Mouse (Mus musculus): ENCODE results near the gene Trim9. TPM values are rescaled to one million over a fixed set of nuclear protein-coding genes. Genes with fewer than 3 reads are reported as not detected.

Trim9 gene
- polyA plus RNA-seq, 1 experiment from 2014 or later: 0.89 TPM

- no peak for ATAC-seq (ENCODE audit: borderline replicate concordance, extremely low read depth, low FRiP score, low TSS enrichment)
- 32% methylated on average over 4 of the region's 4 CpGs for WGBS
- H3K9me3 ChIP-seq: no peaks in the 10 kb centered on the region
- H3K27me3 ChIP-seq: no peaks in the 10 kb centered on the region
- peaks cover 36% of the 10 kb centered on the region for H3K4me1 ChIP-seq
- H3K36me3 ChIP-seq: peaks cover 27% of the 10 kb centered on the region
- H3K27ac ChIP-seq: no peak overlapping the region
- H3K4me3 ChIP-seq: no peak overlapping the region
- H3K4me2 ChIP-seq: no peak overlapping the region
- H3K9ac ChIP-seq: no peak overlapping the region
These were observed 124.1 kb downstream of the Trim9 start for GRCm38 (mm10) chr12:70223331-70223730.

- Histone ChIP-seq H3K27ac (no peak overlapping the region), H3K9me3 (no peaks in the 10 kb centered on the region), H3K4me3 (no peak overlapping the region), H3K36me3 (peaks cover 29% of the 10 kb centered on the region), H3K9ac (no peak overlapping the region), H3K27me3 (no peaks in the 10 kb centered on the region), H3K4me1 (peaks cover 26% of the 10 kb centered on the region), H3K4me2 (no peak overlapping the region)
- no peak for ATAC-seq (ENCODE audit: borderline replicate concordance, extremely low read depth, low FRiP score, low TSS enrichment)
- 70% methylated on average over 5 of the region's 5 CpGs for WGBS
These were observed 126.0 kb downstream of the Trim9 start for GRCm38 (mm10) chr12:70221425-70221824.

- ATAC-seq (ENCODE audit: borderline replicate concordance, extremely low read depth, low FRiP score, low TSS enrichment): no peak
- H3K4me1 ChIP-seq: peaks cover 11% of the 10 kb centered on the region
- no peak overlapping the region for H3K27ac ChIP-seq
- no peak overlapping the region for H3K9ac ChIP-seq
- no peak overlapping the region for H3K4me2 ChIP-seq
- H3K27me3 ChIP-seq: no peaks in the 10 kb centered on the region
- no peak overlapping the region for H3K4me3 ChIP-seq
- 70% methylated on average over 8 of the region's 8 CpGs for WGBS
- H3K36me3 ChIP-seq: peaks cover 33% of the 10 kb centered on the region
- no peaks in the 10 kb centered on the region for H3K9me3 ChIP-seq
These were observed 128.4 kb downstream of the Trim9 start for GRCm38 (mm10) chr12:70218795-70219540.

GRCm38 (mm10) chr12:70216229-70216800 lies 131.1 kb downstream of the Trim9 start:
- 47% methylated on average over 16 of the region's 16 CpGs for WGBS

GRCm38 (mm10) chr12:70214281-70214680 lies 133.1 kb downstream of the Trim9 start:
- WGBS: 76% methylated on average over 8 of the region's 8 CpGs
- Histone ChIP-seq H3K27me3 (no peaks in the 10 kb centered on the region), H3K4me1 (peaks cover 3% of the 10 kb centered on the region; the same call in 1 of the 2 replicates), H3K9me3 (no peaks in the 10 kb centered on the region), H3K4me3 (no peak overlapping the region), H3K36me3 (peaks cover 14% of the 10 kb centered on the region), H3K9ac (no peak overlapping the region), H3K4me2 (no peak overlapping the region), H3K27ac (no peak overlapping the region)
- no peak for ATAC-seq (ENCODE audit: borderline replicate concordance, extremely low read depth, low FRiP score, low TSS enrichment)

More at GRCm38 (mm10) chr12:70216229-70216800, 131.1 kb downstream of the Trim9 start:
- H3K9ac ChIP-seq: no peak overlapping the region
- H3K27me3 ChIP-seq: no peaks in the 10 kb centered on the region
- H3K4me2 ChIP-seq: no peak overlapping the region
- peak overlapping the region; percentile 31; the same call in 1 of the 2 replicates for H3K27ac ChIP-seq
- H3K4me3 ChIP-seq: no peak overlapping the region
- H3K9me3 ChIP-seq: no peaks in the 10 kb centered on the region
- peaks cover 26% of the 10 kb centered on the region for H3K36me3 ChIP-seq
- ATAC-seq (ENCODE audit: borderline replicate concordance, extremely low read depth, low FRiP score, low TSS enrichment): no peak
- peaks cover 3% of the 10 kb centered on the region; the same call in 1 of the 2 replicates for H3K4me1 ChIP-seq

GRCm38 (mm10) chr12:70213601-70214000 lies 133.8 kb downstream of the Trim9 start:
- Histone ChIP-seq H3K9ac (no peak overlapping the region), H3K4me2 (no peak overlapping the region), H3K27me3 (no peaks in the 10 kb centered on the region), H3K27ac (no peak overlapping the region), H3K36me3 (peaks cover 9% of the 10 kb centered on the region; the same call in 1 of the 2 replicates), H3K4me1 (peaks cover 3% of the 10 kb centered on the region; the same call in 1 of the 2 replicates), H3K9me3 (no peaks in the 10 kb centered on the region), H3K4me3 (no peak overlapping the region)
- ATAC-seq (ENCODE audit: borderline replicate concordance, extremely low read depth, low FRiP score, low TSS enrichment): no peak
- 83% methylated on average over 6 of the region's 6 CpGs for WGBS

- no peak overlapping the region for H3K4me3 ChIP-seq
- H3K4me2 ChIP-seq: no peak overlapping the region
- ATAC-seq (ENCODE audit: borderline replicate concordance, extremely low read depth, low FRiP score, low TSS enrichment): no peak
- no peaks in the 10 kb centered on the region for H3K9me3 ChIP-seq
- 74% methylated on average over 4 of the region's 4 CpGs for WGBS
- peaks cover 11% of the 10 kb centered on the region; the same call in 1 of the 2 replicates for H3K36me3 ChIP-seq
- no peak overlapping the region for H3K9ac ChIP-seq
- H3K27me3 ChIP-seq: no peaks in the 10 kb centered on the region
- no peak overlapping the region for H3K27ac ChIP-seq
- H3K4me1 ChIP-seq: peaks cover 3% of the 10 kb centered on the region; the same call in 1 of the 2 replicates
These were observed 134.9 kb downstream of the Trim9 start for GRCm38 (mm10) chr12:70212501-70212900.

- ATAC-seq (ENCODE audit: borderline replicate concordance, extremely low read depth, low FRiP score, low TSS enrichment): no peak
- H3K27ac ChIP-seq: no peak overlapping the region
- H3K9ac ChIP-seq: no peak overlapping the region
- no peaks in the 10 kb centered on the region for H3K4me1 ChIP-seq
- H3K36me3 ChIP-seq: peaks cover 17% of the 10 kb centered on the region
- H3K9me3 ChIP-seq: no peaks in the 10 kb centered on the region
- no peak overlapping the region for H3K4me2 ChIP-seq
- WGBS: 64% methylated on average over 5 of the region's 5 CpGs
- no peaks in the 10 kb centered on the region for H3K27me3 ChIP-seq
- H3K4me3 ChIP-seq: no peak overlapping the region
These were observed 139.2 kb downstream of the Trim9 start for GRCm38 (mm10) chr12:70208214-70208613.

GRCm38 (mm10) chr12:70204433-70204832 lies 143.0 kb downstream of the Trim9 start:
- ATAC-seq (ENCODE audit: borderline replicate concordance, extremely low read depth, low FRiP score, low TSS enrichment): no peak
- H3K4me2 ChIP-seq: no peak overlapping the region
- WGBS: 77% methylated on average over 8 of the region's 8 CpGs
- no peaks in the 10 kb centered on the region for H3K9me3 ChIP-seq
- no peak overlapping the region for H3K27ac ChIP-seq
- H3K36me3 ChIP-seq: peaks cover 27% of the 10 kb centered on the region
- H3K4me3 ChIP-seq: no peak overlapping the region
- H3K9ac ChIP-seq: no peak overlapping the region
- H3K4me1 ChIP-seq: no peaks in the 10 kb centered on the region
- no peaks in the 10 kb centered on the region for H3K27me3 ChIP-seq

- Histone ChIP-seq H3K27me3 (no peaks in the 10 kb centered on the region), H3K4me3 (no peak overlapping the region), H3K9ac (no peak overlapping the region), H3K27ac (no peak overlapping the region), H3K4me2 (no peak overlapping the region), H3K4me1 (no peaks in the 10 kb centered on the region), H3K9me3 (no peaks in the 10 kb centered on the region), H3K36me3 (peaks cover 28% of the 10 kb centered on the region)
- no peak for ATAC-seq (ENCODE audit: borderline replicate concordance, extremely low read depth, low FRiP score, low TSS enrichment)
- 56% methylated on average over 5 of the region's 5 CpGs for WGBS
These were observed 145.4 kb downstream of the Trim9 start for GRCm38 (mm10) chr12:70201926-70202529.

GRCm38 (mm10) chr12:70196341-70196740 lies 151.1 kb downstream of the Trim9 start:
- H3K9me3 ChIP-seq: no peaks in the 10 kb centered on the region
- H3K4me3 ChIP-seq: no peak overlapping the region
- 85% methylated on average over 5 of the region's 5 CpGs for WGBS
- no peak overlapping the region for H3K9ac ChIP-seq
- ATAC-seq (ENCODE audit: borderline replicate concordance, extremely low read depth, low FRiP score, low TSS enrichment): no peak
- H3K27ac ChIP-seq: no peak overlapping the region
- no peak overlapping the region for H3K4me2 ChIP-seq
- no peaks in the 10 kb centered on the region for H3K27me3 ChIP-seq
- peaks cover 16% of the 10 kb centered on the region; the same call in 1 of the 2 replicates for H3K36me3 ChIP-seq
- H3K4me1 ChIP-seq: peaks cover 4% of the 10 kb centered on the region

GRCm38 (mm10) chr12:70195426-70195825 lies 152.0 kb downstream of the Trim9 start:
- peaks cover 16% of the 10 kb centered on the region; the same call in 1 of the 2 replicates for H3K36me3 ChIP-seq
- no peak for ATAC-seq (ENCODE audit: borderline replicate concordance, extremely low read depth, low FRiP score, low TSS enrichment)
- H3K9me3 ChIP-seq: no peaks in the 10 kb centered on the region
- H3K27me3 ChIP-seq: no peaks in the 10 kb centered on the region
- H3K27ac ChIP-seq: no peak overlapping the region
- H3K4me2 ChIP-seq: no peak overlapping the region
- no peak overlapping the region for H3K4me3 ChIP-seq
- H3K4me1 ChIP-seq: peaks cover 4% of the 10 kb centered on the region
- 94% methylated on average over 6 of the region's 6 CpGs for WGBS
- H3K9ac ChIP-seq: no peak overlapping the region
